Mouse (Mus musculus) heart, postnatal 14 days (tissue): Measurements from ENCODE around the gene Otc. TPM values are rescaled to one million over a fixed set of nuclear protein-coding genes. Genes with fewer than 3 reads are reported as not detected.

Source experiments
- total RNA-seq, 2 experiments: library from RNA; stranded (reverse); gene quantifications; 2 replicates each; pipeline ENCODE4 v1.2.3; 2021

Otc gene
- total RNA-seq, 2 experiments from 2014 or later: not detected

Other genes starting within 250 kb of the Otc start
- gene Srpx, start 134.6 kb upstream of the Otc start, total RNA-seq: 1 to 10 TPM; 4.9 to 8.8 TPM
- 1 to 10 TPM; 3.5 to 4.3 TPM for gene Rpgr, start 35.4 kb upstream of the Otc start, total RNA-seq
- 100 to 1,000 TPM; 100 to 109 TPM for gene Tspan7, start 232.9 kb downstream of the Otc start, total RNA-seq